ENCODE assay signal across 8 mouse cellular contexts in genomic region chr3:88440500-88441381, GRCm38 (mm10). TPM values are rescaled to one million over a fixed set of nuclear protein-coding genes. Genes with fewer than 3 reads are reported as not detected.
DNase-seq lines count a peak whose midpoint lies in the region; ATAC-seq lines count a peak whose summit lies in the region.

No protein-coding gene starts in this region.

- no peak overlapping the region for H3K9ac ChIP-seq in liver, embryonic 11.5 days (ENCODE audit: low read depth, low read length)

- peaks cover 74% of the 10 kb centered on the region for H3K27me3 ChIP-seq in erythroblast, embryonic 14.5 days (ENCODE audit: control insufficient read depth)
- H3K27me3 ChIP-seq in forebrain, embryonic 10.5 days (ENCODE audit: poor library complexity, severe bottlenecking), result peaks cover 44% of the 10 kb centered on the region
- H3K27me3 ChIP-seq in liver, embryonic 11.5 days (replicated peaks; ENCODE audit: control insufficient read depth, insufficient read depth, low read length), result peaks cover 8% of the 10 kb centered on the region

- peak; percentile 75 for DNase-seq in NIH3T3 (ENCODE audit: low read depth)
- DNase-seq in forebrain, embryonic 10.5 days (ENCODE audit: extremely low spot score, low spot score), result no peak
- DNase-seq in liver, embryonic 11.5 days (ENCODE audit: low spot score), result no peak
- DNase-seq in naive thymus-derived CD4-positive, alpha-beta T cell, adult 2 months (ENCODE audit: low read depth), result peak; percentile 73
- peak; percentile 38 for DNase-seq in yolk sac, embryonic 10.5 days (ENCODE audit: low spot score)

- H3K36me3 ChIP-seq in erythroblast, embryonic 14.5 days (ENCODE audit: control insufficient read depth), result peaks cover 9% of the 10 kb centered on the region; the same call in 1 of the 2 replicates
- H3K36me3 ChIP-seq in forebrain, embryonic 10.5 days (replicated peaks), result 0 out of 2 replicates have a peak, but pooled peaks cover 8% of the 10 kb centered on the region
- H3K36me3 ChIP-seq in liver, embryonic 11.5 days (ENCODE audit: control insufficient read depth, insufficient read depth, low read length), result no peaks in the 10 kb centered on the region

- peaks cover 22% of the 10 kb centered on the region for H3K4me1 ChIP-seq in erythroblast, embryonic 14.5 days (ENCODE audit: control insufficient read depth)
- H3K4me1 ChIP-seq in forebrain, embryonic 10.5 days, result peaks cover 51% of the 10 kb centered on the region
- H3K4me1 ChIP-seq in liver, embryonic 11.5 days (replicated peaks; ENCODE audit: control insufficient read depth, insufficient read depth, low read length), result peaks cover 18% of the 10 kb centered on the region

- WGBS in forebrain, embryonic 10.5 days, result 31% methylated on average over 27 of the region's 27 CpGs
- 16% methylated on average over 27 of the region's 27 CpGs for WGBS in liver, embryonic 11.5 days

- peak overlapping the region; percentile 42 for H3K4me2 ChIP-seq in liver, embryonic 11.5 days

- peak overlapping the region; percentile 22 for H3K4me3 ChIP-seq in erythroblast, embryonic 14.5 days (replicated peaks)
- H3K4me3 ChIP-seq in forebrain, embryonic 10.5 days, result peak overlapping the region; percentile 26; the same call in 1 of the 2 replicates
- no peak overlapping the region; the same call in 1 of the 2 replicates for H3K4me3 ChIP-seq in liver, embryonic 11.5 days (ENCODE audit: low read depth, low read length)

- H3K27ac ChIP-seq in forebrain, embryonic 10.5 days, result 0 out of 2 replicates have a peak overlapping the region, but pooled peaks have one; percentile 15
- H3K27ac ChIP-seq in liver, embryonic 11.5 days (ENCODE audit: low read depth, low read length), result no peak overlapping the region

- ATAC-seq in erythroblast, adult 5-6 weeks (replicated peaks; ENCODE audit: low FRiP score, poor library complexity, severe bottlenecking), result no peak
- peak; percentile 54 for ATAC-seq in inflammation-experienced regulatory T-cells, adult 6 months
- no peak for ATAC-seq in liver, embryonic 11.5 days (replicated peaks; ENCODE audit: low FRiP score)

- H3K9me3 ChIP-seq in erythroblast, embryonic 14.5 days (ENCODE audit: control insufficient read depth, low read length), result no peaks in the 10 kb centered on the region
- H3K9me3 ChIP-seq in forebrain, embryonic 10.5 days, result no peaks in the 10 kb centered on the region
- no peaks in the 10 kb centered on the region for H3K9me3 ChIP-seq in liver, embryonic 11.5 days (ENCODE audit: control insufficient read depth, low read length)

RNA-seq across cellular contexts. Expression of gene Slc25a44, which starts 15.8 kb away (rescaled TPM):
- 1.1 and 1.2 TPM in 2 replicates for polyA plus RNA-seq in erythroblast, embryonic 14.5 days (2012)
- total RNA-seq in erythroblast, adult 5-6 weeks (2015; ENCODE audit: low replicate concordance), result 7.9 and 11.5 TPM in 2 replicates
- 13.7 and 20.2 TPM in 2 replicates for total RNA-seq in erythroblast, adult 5-6 weeks (2017; ENCODE audit: low replicate concordance)
- 17.9 and 20.0 TPM in 2 replicates for polyA plus RNA-seq in forebrain, embryonic 10.5 days (2016; fragmentation: Nextera tagmentation; extraction: Ambion mirVana)
- polyA plus RNA-seq in inflammation-experienced regulatory T-cells, adult 6 months (2017; shearing (Covaris generic)), result 10 to 100 TPM; 11.2 to 14.6 (median 14.4) TPM
- polyA plus RNA-seq in liver, embryonic 11.5 days (2014; fragmentation: Nextera tagmentation; extraction: Ambion mirVana), result 20.6 and 20.7 TPM in 2 replicates

RNA-seq across cellular contexts. Expression of gene Sema4a, which starts 20.2 kb away (rescaled TPM):
- polyA plus RNA-seq in erythroblast, embryonic 14.5 days (2012), result 0.11 and 0.12 TPM in 2 replicates
- 29.7 and 57.3 TPM in 2 replicates for total RNA-seq in erythroblast, adult 5-6 weeks (2015; ENCODE audit: low replicate concordance)
- total RNA-seq in erythroblast, adult 5-6 weeks (2017; ENCODE audit: low replicate concordance), result 9.8 and 20.7 TPM in 2 replicates
- polyA plus RNA-seq in forebrain, embryonic 10.5 days (2016; fragmentation: Nextera tagmentation; extraction: Ambion mirVana), result 5.9 and 6.7 TPM in 2 replicates
- 10 to 100 TPM; 24.5 to 49.0 (median 28.3) TPM for polyA plus RNA-seq in inflammation-experienced regulatory T-cells, adult 6 months (2017; shearing (Covaris generic))
- polyA plus RNA-seq in liver, embryonic 11.5 days (2014; fragmentation: Nextera tagmentation; extraction: Ambion mirVana), result 14.3 and 19.0 TPM in 2 replicates

RNA-seq across cellular contexts. Expression of gene Pmf1, which starts 30.6 kb away (rescaled TPM):
- polyA plus RNA-seq in erythroblast, embryonic 14.5 days (2012), result 40.0 and 42.2 TPM in 2 replicates
- 33.2 and 56.6 TPM in 2 replicates for total RNA-seq in erythroblast, adult 5-6 weeks (2015; ENCODE audit: low replicate concordance)
- 42.1 and 43.4 TPM in 2 replicates for total RNA-seq in erythroblast, adult 5-6 weeks (2017; ENCODE audit: low replicate concordance)
- polyA plus RNA-seq in forebrain, embryonic 10.5 days (2016; fragmentation: Nextera tagmentation; extraction: Ambion mirVana), result 177 and 181 TPM in 2 replicates
- polyA plus RNA-seq in inflammation-experienced regulatory T-cells, adult 6 months (2017; shearing (Covaris generic)), result 100 to 1,000 TPM in 1 of 3 experiments, 10 to 100 TPM in 2; 46.3 to 105 (median 50.5) TPM
- polyA plus RNA-seq in liver, embryonic 11.5 days (2014; fragmentation: Nextera tagmentation; extraction: Ambion mirVana), result 153 and 165 TPM in 2 replicates

RNA-seq across cellular contexts. Expression of gene Bglap, which starts 56.5 kb away (rescaled TPM):
- not detected in 2 replicates for polyA plus RNA-seq in erythroblast, embryonic 14.5 days (2012)
- total RNA-seq in erythroblast, adult 5-6 weeks (2015; ENCODE audit: low replicate concordance), result not detected in 2 replicates
- total RNA-seq in erythroblast, adult 5-6 weeks (2017; ENCODE audit: low replicate concordance), result not detected in 2 replicates
- 0.84 TPM in 1 of 2 replicates, not detected in the other for polyA plus RNA-seq in forebrain, embryonic 10.5 days (2016; fragmentation: Nextera tagmentation; extraction: Ambion mirVana)
- not detected for polyA plus RNA-seq in inflammation-experienced regulatory T-cells, adult 6 months (2017; shearing (Covaris generic))
- not detected in 2 replicates for polyA plus RNA-seq in liver, embryonic 11.5 days (2014; fragmentation: Nextera tagmentation; extraction: Ambion mirVana)

Comparison
In these comparisons a context has a peak if more than half of its experiments do, and no peak if none do; other contexts are left out.
1. DNase-seq: peak in NIH3T3 (single experiment), naive thymus-derived CD4-positive, alpha-beta T cell, adult 2 months (single experiment) and yolk sac, embryonic 10.5 days (single experiment); none in forebrain, embryonic 10.5 days (single experiment) and liver, embryonic 11.5 days (single experiment).